Mouse (Mus musculus) CD4-positive, CD25-positive, alpha-beta regulatory T cell, adult 4 months (primary cell): ENCODE results near the gene Cyp27b1. TPM values are rescaled to one million over a fixed set of nuclear protein-coding genes. Genes with fewer than 3 reads are reported as not detected.
"Not testable (repeated sequence)": the region's sequence is repeated elsewhere in the genome, so short reads cannot be mapped to it uniquely, and the experiment has no call there.

Source experiments
- ATAC-seq: one replicate; pipeline ENCODE4 v1.8.0; 2017
- polyA plus RNA-seq, 2 experiments: library from polyadenylated mRNA; unstranded; fragments of 100-300 nt; shearing (Covaris generic); gene quantifications; one replicate each; pipeline ENCODE4 v1.2.1; 2017

Gene Cyp27b1
- polyA plus RNA-seq, 2 experiments from 2014 or later: 0.27 TPM; not detected in 1

DNA sequence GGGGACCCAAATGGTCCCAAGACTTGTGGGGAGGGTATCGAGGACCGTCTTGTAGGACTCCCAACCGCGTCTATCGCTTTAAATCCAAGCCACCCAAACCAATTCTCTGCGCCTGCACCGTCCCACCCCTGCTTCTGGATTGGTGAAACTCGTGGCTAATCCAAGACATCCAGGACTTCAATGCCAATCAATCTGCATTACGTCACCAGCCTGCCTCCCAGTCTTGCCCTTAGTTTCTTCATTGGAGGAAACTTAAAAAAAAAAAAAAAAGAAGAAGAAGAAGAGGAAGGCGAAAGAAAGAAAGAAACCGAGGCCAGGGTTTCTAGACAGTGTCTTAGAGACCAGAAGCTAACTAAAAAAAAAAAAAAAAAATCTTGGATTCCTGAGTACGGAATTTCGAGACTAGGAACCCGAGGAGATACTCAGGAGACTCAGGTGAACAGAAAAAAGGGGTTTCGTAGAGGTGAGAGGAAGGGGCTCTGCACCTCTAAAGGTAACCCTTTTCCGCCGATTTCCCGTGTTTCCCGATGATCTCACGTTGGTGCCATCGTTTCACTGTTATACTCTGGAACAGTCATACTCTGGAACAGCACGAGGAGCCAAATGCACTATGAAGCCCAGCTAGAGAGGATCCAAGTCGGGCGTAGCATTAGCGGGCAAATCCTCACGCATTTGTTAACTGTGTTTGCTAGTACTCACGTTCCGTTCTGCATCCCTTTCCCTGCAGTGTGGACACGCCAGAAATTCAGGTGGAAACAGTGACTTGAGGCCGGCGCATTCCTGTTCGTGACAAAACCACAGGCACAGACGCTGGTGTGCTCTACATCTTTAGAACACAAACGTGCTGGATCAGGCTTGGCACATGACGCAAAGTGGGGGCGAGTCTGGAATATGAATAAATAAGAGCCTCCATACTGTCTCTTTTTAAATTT, 22.4 kb downstream of the Cyp27b1 start, which contains the start of gene Tspan31:
Gene Tspan31 (minus strand): TSS at position 75 of the 932 bp plus-strand sequence.
- ATAC-seq: peak; percentile 77

DNA sequence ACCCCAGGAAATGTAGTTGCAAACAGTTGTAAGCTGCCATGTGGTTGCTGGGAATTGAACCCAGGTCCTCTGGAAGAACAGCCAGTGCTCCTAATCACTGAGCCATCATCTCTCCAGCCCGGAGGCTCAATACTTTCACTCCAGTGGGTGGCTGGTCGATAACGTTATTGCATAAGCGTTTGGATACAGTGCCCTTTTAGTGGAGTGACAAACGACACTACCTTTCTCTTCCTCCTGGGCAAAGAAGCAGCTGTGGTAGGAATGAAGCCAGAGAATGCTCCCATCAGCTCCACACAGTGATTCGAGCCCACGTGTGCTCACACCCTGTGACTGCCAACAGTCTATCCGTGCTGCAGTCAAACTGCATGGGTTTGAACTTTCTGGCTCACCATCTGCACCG, 23.2 kb downstream of the Cyp27b1 start:
- no peak for ATAC-seq

DNA sequence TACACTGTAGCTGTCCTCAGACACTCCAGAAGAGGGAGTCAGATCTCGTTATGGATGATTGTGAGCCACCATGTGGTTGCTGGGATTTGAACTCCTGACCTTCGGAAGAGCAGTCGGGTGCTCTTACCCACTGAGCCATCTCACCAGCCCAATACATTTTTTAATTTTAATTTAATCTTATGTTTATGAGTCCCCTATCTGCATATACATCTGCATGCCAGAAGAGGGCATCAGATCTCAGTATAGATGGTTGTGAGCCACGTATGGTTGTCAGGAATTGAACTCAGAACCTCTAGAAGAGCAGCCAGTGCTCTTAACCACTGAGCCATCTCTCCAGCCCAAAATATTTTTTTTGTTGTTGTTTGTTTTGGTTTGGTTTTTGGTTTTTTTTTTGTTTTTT, 24.2 kb downstream of the Cyp27b1 start:
- not testable (repeated sequence) for ATAC-seq

DNA sequence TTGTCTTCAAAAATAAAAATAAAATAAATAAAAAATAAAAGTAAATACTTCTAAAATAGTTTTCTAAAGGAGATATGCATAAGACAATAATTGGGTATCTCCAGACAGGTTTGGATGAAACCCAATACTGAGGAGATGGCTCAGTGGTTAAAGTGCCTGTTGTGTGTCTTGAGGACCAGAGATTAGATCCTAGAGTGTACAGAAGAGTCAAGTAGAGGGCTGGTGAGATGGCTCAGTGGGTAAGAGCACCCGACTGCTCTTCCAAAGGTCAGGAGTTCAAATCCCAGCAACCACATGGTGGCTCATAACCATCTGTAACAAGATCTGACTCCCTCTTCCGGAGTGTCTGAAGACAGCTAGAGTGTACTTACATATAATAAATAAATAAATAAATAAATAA, 24.9 kb downstream of the Cyp27b1 start:
- ATAC-seq: not testable (repeated sequence)

DNA sequence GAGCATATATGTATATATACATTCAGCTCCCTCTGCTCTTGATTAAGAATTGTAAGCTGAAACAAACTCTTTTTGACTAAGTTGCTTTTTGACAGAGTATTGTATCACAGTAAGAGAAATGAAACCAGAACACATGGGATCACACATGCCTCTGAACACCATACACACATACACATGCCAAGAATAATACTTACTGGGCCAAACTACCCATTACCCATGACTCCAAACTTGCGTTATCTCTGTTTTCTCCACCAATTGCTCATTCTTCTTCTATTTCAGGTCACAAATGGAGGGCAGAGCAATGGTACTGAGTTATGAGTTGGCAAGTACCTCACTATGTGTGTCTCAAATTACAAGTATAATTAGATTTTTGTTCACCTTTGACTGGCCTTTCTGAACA, 25.9 kb downstream of the Cyp27b1 start:
- ATAC-seq: no peak

DNA sequence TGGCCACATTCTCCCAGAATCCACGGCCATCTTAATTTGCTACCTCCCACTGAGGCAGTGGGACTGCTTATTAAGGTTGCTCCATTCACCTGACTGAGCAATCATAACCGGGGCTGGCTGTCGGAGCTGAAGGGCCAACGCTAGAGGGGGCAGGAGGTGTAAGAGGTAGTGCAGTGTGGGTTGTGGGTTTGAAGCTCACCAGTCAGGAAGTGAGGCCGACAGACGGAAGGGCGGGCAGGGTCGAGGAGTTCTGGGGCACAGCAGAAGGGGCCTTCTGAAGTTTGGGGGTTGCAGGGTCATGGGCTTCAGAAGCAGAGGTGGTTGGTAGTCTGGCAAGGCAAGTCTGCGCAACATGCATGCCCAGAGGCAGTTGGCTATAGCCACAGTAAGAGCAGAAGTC, 27.0 kb downstream of the Cyp27b1 start, which contains the start of gene Agap2:
Gene Agap2 (plus strand): TSS at position 205 of the 400 bp plus-strand sequence.
- peak; percentile 85 for ATAC-seq

DNA sequence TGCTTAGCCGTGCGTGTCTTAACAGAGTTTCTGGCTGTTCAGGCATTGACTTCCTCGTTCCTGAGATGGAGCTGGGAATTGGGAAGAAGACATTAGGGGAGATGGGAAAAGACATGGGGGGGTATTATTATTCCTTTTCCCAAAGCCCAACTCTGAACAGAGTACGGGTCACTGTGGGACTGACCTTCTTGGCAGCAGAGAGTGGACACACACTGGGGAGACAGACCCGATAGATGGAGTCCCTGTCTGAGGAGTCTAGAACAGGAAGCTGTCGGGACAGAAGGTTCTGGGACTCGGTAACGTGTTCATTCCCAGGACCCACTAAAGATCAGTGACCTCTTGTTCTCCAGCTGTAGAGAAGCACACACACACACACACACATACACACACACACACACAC, 27.6 kb downstream of the Cyp27b1 start:
- ATAC-seq: peak; percentile 5

DNA sequence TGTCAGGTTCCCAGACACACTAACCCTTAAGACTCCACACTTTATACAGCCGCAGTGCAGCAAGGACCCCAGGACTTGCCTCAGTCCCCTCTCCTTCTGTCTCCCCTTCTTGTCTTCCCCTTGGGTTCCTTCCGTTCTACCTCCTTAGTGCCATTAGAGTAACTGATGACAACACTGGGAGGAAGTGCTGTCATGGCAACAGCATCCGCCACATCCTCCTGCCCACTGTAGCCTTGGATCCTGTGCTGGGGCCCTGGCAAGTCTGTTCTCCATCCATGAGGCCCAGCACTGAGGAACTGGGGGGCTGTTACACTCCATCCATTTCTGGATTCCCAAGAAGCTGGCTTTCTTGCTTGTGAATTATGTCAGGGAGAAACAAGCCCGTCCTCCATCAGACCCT, 28.0 kb downstream of the Cyp27b1 start:
- peak; percentile 91 for ATAC-seq

DNA sequence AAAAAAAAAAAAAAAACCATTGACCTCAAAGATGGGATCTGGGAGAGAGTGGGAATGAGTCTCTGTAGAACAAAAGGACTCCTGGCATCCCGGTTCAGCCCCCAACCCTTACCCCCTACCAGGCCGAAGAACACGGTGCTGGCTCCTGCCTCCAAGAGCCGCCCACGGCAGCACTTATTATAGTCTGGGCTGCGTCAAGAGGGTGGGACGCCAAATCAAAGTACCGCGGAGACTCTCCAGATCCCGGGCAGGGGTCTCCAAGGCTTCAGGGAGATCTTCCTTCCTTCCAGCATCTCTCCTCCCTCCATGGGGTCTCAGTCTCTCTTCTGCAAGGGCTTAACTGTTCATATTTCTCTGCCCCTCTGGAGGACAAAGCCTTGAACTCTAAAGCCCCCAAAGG, 29.5 kb downstream of the Cyp27b1 start:
- ATAC-seq: no peak

DNA sequence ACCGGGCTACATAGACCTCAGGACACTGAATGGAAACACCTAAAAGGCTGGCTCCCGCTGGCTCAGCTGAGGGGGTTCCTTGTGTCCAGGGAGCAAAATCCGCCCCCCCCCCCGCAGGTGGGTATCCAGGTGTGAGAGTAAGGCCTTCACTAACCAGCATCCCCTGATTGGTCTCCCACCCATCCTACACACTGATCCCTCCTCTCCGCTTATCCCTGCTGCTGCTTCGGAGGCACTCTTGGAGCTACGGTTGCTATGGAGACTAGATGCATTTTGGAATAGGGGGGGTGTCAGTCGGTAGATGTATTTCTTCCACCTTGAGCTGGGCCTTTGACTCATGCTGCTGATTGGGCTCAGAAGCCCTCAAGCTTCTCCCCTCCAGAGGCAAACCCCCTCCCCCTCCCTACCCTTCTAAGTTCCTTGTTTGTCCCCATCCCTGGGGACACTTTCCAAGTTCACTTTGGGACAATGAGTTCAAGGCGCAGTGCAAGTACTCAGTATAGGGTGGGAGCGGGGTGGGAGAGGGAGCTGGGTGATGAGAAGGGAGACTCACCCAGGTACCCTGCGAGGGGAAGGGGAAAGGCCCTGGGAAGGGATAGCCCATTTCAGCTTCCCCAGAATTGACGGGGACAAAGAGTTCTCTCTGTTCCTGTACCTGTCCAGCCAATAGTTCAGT, 30.1 kb downstream of the Cyp27b1 start:
- no peak for ATAC-seq

DNA sequence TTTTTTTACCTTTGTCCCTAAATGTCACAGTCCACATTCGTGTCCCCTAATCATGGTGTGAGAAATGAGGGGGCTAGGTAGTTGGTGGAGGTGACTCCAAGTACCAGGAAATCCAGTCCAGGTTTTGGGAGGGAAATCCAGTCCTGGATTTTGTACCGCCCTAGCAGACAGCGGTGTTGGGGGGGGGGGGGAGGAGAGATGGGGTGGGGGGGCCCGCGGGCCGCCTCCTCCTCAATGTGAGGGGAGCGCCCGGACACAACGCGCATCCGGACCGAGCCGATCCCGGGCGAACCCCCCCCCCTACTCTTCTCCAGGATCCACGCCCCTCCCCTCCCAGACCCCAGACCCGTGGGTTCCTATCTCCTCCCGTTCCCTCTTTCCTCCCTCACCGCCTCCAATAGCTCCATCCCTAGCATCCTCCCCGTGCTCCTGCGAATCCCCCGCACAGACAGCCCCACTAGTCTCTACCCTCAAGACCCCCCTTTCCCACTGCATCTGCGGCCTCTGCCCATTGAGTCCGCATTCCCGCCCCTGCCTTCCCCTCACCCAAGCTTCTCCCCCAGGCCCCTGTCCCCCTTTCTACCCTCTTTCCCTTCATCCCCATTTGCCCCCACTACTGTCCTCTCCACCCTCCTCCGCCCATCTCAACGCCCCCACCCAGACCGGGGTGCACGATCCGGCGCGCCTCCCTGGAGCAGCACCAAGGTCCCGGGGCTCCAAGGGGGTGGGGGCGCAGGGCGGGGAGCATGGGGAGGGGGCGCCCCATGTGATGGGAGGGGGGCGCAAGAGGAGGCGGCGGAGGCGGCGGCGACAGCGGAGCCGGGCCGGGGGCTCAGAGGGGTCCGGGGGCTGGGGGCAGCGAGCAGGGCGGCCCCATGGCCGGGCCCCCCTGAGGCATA, 30.9 kb downstream of the Cyp27b1 start:
- no peak for ATAC-seq

DNA sequence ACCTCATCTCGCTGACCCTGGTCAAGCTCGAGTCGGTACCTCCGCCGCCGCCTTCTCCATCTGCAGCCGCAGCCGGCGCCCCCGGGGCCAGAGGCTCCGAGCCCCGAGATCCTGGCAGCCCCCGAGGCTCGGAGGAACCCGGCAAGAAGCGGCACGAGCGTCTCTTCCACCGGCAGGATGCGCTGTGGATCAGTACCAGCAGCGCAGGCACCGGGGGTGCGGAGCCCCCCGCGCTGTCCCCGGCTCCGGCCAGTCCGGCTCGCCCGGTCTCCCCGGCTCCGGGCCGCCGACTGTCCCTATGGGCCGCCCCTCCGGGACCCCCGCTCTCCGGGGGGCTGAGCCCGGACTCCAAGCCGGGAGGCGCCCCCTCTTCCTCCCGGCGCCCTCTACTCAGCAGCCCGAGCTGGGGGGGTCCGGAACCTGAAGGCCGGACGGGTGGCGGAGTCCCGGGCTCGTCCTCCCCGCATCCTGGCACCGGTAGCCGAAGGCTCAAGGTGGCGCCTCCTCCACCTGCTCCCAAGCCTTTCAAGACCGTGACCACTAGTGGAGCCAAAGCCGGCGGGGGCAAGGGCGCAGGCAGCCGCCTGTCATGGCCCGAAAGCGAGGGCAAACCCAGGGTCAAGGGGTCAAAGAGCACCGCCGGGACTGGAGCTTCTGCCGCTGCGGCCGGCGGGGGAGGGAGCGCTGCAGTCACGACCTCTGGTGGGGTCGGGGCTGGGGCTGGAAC, 31.8 kb downstream of the Cyp27b1 start:
- ATAC-seq: no peak

DNA sequence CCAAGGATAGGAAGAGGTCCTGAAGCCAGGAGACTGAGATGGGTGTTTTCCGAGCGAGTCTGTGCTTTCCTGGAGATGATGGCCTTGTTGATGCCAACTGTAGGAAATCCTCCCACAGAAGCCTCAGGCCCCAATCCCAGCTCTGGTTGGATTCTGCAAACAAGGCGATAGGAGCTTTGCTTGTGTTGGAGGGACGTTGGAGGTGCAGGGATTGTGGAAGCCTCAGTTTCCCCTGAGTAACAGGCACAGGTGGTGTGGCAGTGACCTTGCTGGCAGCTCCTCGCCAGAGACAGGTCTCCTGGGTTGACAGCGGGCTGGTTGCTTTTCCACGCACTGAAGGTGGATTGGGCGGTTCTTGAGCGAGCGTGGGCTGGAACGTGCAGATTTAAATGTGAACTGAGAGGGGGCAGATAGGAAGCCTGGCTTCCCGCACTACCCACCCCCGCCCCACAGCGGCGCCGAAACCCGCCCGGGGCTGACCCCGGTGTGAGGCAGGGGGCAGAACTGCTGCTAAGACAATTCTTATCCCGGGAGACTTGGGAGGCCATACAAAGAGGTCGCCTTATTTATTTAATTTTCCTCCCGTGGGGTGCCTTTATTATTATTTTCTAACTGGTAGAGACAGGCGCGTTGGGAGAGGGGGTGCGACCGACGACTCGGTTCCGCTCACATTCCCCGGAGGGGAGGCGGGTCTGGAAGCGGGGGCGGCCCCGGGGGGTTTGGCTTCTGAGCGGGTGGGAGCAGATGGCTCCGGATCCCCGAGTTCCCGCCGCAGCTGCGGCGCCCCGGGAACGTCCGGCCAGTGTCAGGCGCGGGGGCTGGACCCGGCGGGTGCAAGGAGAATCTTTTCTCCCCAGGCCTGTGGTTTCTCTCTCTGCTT, 33.1 kb downstream of the Cyp27b1 start:
- ATAC-seq: no peak

DNA sequence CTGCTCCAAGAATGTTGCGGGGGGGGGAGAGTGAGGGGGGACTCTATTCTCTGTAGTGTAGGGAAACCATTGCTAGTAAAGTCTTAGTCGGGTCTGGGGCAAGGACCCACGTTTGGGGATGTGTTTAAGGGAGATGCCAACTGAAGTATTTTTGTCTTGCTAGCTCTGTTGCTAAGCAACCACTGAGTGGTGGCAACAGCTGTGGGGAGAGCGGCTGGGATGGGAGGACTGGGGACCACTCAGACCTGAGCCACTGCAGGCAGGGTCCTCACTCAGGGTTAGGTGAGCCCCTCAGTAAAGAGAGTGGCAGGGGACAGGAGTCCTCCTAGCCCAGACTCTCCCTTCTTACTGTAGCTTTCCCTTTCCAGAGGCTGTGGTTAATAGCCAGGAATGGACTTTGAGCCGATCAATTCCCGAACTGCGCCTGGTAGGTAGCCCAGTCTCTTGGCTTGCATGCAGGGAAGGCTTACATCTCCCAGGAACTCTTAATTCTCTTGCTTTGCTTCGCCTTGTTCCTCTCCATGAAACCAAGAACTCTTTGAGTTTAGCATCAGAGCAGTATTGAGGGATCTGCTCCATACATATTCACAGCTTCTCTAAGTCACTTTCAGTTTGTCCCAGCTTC, 34.1 kb downstream of the Cyp27b1 start:
- ATAC-seq: no peak

DNA sequence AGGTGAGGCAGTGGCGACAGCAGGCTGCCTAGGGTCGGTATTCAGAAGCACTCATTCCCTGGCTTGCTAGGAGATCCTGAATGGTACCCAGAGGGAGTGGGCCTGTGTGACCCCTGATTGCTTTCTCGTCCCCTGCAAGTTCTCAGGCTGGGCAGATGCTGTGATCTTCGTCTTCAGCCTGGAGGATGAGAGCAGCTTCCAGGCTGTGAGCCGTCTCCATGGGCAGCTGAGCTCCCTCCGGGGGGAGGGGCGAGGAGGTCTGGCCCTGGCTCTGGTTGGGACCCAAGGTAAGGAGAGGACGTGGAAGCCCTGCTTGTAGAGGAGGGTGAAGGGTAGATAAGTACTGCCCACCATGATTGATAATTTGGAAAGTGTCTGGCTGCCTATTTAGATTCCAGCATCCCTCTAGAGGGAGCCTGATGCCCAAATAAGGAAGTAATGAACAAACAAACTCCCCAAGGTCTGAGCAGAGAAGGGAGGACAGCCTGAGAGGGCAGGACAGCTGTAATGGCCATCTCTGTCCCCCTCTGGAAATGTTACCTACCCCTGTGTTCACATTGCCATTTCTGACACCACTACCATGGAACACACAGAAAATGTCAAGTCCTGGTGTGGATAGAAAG, 35.4 kb downstream of the Cyp27b1 start:
- no peak for ATAC-seq

DNA sequence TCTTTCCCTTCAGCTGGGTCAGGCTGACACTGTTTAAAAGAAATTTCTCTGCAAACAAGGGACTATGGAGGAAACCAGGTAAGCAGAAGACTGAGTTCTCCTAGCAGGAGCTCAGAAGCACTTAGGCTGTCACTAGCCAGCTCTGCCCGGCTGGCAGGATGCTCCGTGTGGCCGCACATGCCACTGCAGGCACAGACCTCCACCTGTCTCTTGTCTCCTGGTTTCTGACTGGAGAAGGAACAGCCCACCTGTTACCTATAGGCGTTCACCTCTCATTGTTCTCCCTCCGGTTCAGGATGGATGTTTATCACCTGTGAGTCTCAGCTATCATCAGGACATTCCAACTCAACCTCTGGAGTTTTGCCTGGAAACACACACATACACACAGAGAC, 35.9 kb downstream of the Cyp27b1 start:
- no peak for ATAC-seq

DNA sequence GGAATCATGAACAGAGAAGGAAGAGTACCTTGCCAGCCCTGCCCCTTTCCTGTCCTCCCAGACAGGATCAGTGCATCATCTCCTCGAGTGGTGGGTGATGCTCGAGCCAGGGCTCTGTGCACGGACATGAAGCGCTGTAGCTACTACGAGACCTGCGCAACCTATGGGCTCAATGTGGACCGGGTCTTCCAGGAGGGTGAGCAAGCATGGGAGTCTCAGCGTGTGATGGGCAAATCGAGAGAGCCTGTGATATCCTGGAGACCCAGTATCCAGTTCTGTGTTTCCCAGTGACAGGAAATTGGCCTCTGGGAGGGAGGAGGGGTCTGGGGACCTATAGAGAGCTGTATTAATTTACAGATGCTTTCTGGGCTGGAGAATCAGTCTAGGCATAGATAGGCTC, 37.0 kb downstream of the Cyp27b1 start:
- ATAC-seq: no peak

DNA sequence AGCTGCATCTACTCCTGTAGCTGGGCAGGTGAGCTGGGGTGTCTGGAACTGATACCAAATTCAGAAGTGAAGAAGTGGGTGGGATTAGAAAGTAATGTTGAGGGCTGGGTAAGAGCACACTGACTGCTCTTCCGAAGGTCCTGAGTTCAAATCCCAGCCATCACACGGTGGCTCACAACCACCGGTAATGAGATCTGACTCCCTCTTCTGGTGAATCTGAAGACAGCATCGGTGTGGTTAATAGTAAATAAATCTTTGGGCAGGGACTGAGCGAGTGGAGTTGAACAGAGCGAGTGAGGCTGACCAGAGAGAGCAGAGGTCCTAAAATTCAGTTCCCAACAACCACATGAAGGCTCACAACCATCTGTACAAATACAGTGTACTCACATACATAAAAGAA, 37.6 kb downstream of the Cyp27b1 start:
- ATAC-seq: no peak

DNA sequence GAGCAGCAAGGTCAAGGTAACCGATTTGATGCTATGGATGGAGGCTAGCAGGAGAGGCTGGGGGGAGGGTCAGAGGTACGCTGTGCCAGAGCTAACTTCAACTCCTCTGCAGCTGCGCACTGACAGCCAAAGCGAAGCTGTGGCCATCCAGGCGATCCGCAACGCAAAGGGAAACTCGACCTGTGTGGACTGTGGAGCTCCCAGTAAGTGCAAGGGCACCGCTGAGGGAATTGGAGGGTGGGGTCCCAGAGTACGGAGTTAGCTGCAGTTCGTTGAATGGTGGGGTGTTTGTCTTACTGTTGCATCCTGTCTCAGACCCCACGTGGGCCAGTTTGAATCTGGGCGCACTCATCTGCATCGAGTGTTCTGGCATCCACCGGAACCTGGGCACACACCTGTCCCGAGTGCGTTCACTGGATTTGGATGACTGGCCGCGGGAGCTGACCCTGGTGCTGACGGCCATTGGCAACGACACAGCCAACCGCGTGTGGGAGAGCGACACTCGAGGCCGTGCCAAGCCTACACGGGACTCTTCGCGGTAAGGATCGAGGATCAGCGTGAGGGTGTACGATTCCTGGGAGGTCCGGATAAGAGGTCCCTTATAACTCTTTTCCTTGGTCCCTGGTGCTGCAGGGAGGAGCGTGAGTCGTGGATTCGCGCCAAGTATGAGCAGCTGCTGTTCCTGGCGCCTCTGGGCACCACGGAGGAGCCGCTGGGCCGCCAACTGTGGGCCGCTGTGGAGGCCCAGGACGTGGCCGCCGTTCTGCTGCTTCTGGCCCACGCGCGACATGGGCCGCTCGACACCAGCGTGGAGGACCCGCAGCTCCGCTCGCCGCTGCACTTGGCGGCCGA, 42.7 kb downstream of the Cyp27b1 start:
- ATAC-seq: no peak
